Mouse (Mus musculus) G1E (cell line): Measurements from ENCODE around the gene Tmem132d.

Source experiments
- CTCF ChIP-seq: IDR thresholded peaks from 2 replicates; pipeline ENCODE4 v1.5.1; 2012; ENCODE audit warnings: low read depth, low read length, inconsistent platforms, mixed read lengths
- GATA1 ChIP-seq: IDR thresholded peaks from 2 replicates; pipeline ENCODE4 v1.6.1; 2012; ENCODE audit warnings: borderline replicate concordance, low read length, inconsistent platforms, mixed read lengths

DNA sequence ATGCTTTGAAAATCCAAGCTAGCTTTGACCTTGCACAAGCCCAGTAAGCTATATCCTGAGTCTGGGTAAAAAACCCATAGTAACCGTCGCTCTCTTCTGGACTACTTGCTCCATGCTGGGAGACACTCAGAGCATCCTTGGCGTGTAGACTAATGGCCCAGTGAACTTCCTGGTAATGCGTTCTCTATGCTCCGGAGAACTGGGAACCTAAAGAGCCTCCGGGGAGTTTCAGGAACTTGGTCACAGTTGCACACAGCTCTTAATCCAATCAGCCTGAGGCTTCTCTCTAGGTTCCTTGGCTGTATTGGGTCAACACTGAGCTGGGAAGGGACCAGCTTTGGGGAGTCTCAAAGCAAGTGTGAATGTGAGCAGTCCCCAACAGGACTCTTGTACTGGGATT, 12.0 kb upstream of the Tmem132d start:
- TF ChIP-seq CTCF (no peak), GATA1 (no peak)
